Mouse (Mus musculus) embryonic facial prominence, embryonic 15.5 days (tissue): Measurements from ENCODE around the gene Cela3b. TPM values are rescaled to one million over a fixed set of nuclear protein-coding genes. Genes with fewer than 3 reads are reported as not detected.

ENCODE experiments used
- ATAC-seq: fragments of 200-750 bp; cut with Nextera tagmentation; 2 replicates; pipeline ENCODE4 v1.8.0; 2017; ENCODE audit warnings: low read depth, moderate TSS enrichment; ENCODE audit not compliant: insufficient number of reproducible peaks, low FRiP score, low TSS enrichment
- H3K27ac ChIP-seq: fragments of 300-500 bp; sonication (generic); replicated peaks from 2 replicates; pipeline ENCODE4 v1.5.1; 2015; ENCODE audit warnings: mild to moderate bottlenecking, inconsistent platforms
- H3K27me3 ChIP-seq: fragments of 300-500 bp; sonication (generic); 2 replicates; pipeline ENCODE4 v1.6.1; 2015; ENCODE audit warnings: inconsistent platforms
- H3K36me3 ChIP-seq: fragments of 300-500 bp; sonication (generic); 2 replicates; pipeline ENCODE4 v1.6.1; 2015; ENCODE audit warnings: mild to moderate bottlenecking, inconsistent platforms
- H3K4me1 ChIP-seq: fragments of 300-500 bp; sonication (generic); 2 replicates; pipeline ENCODE4 v1.6.1; 2015; ENCODE audit warnings: inconsistent platforms
- H3K4me2 ChIP-seq: fragments of 300-500 bp; sonication (generic); replicated peaks from 2 replicates; pipeline ENCODE4 v1.6.1; 2015; ENCODE audit warnings: mild to moderate bottlenecking, inconsistent platforms
- H3K4me3 ChIP-seq: fragments of 300-500 bp; sonication (generic); replicated peaks from 2 replicates; pipeline ENCODE4 v1.5.1; 2015; ENCODE audit warnings: mild to moderate bottlenecking, inconsistent platforms
- H3K9ac ChIP-seq: fragments of 300-500 bp; sonication (generic); 2 replicates; pipeline ENCODE4 v1.6.1; 2015; ENCODE audit warnings: inconsistent platforms
- H3K9me3 ChIP-seq: fragments of 300-500 bp; sonication (generic); replicated peaks from 2 replicates; pipeline ENCODE4 v1.6.1; 2016; ENCODE audit warnings: inconsistent platforms
- WGBS: fragments of 180-500 bp; shearing (Covaris S2); methylation state at CpG from one replicate; pipeline ENCODE4 v1.1.7; 2015; 5-methylcytosine and 5-hydroxymethylcytosine counted together
- polyA plus RNA-seq: library from polyadenylated mRNA; unstranded; fragments of >200 nt; fragmentation: Nextera tagmentation; extraction: Ambion mirVana; gene quantifications from 2 replicates; pipeline ENCODE4 v1.2.1, GENCODE M21; 2015

Gene Cela3b
- polyA plus RNA-seq, 1 experiment from 2014 or later = not detected

- peaks cover 19% of the 10 kb centered on the region for H3K4me1 ChIP-seq
- no peak overlapping the region for H3K27ac ChIP-seq
- H3K9ac ChIP-seq = no peak overlapping the region
- 51% methylated on average over 5 of the region's 5 CpGs for WGBS
- no peaks in the 10 kb centered on the region for H3K27me3 ChIP-seq
- no peaks in the 10 kb centered on the region for H3K36me3 ChIP-seq
- H3K4me3 ChIP-seq = no peak overlapping the region
- no peak overlapping the region for H3K4me2 ChIP-seq
- no peak for ATAC-seq
- H3K9me3 ChIP-seq = no peaks in the 10 kb centered on the region
Observed at GRCm38 (mm10) chr4:137458861-137459260, 28.5 kb upstream of the Cela3b start.

- Histone ChIP-seq H3K4me3 (no peak overlapping the region), H3K9ac (no peak overlapping the region), H3K4me1 (peaks cover 14% of the 10 kb centered on the region; the same call in 1 of the 2 replicates), H3K9me3 (no peaks in the 10 kb centered on the region), H3K27ac (no peak overlapping the region), H3K27me3 (no peaks in the 10 kb centered on the region), H3K36me3 (no peaks in the 10 kb centered on the region), H3K4me2 (no peak overlapping the region)
- no peak for ATAC-seq
- 82% methylated on average over 9 of the region's 9 CpGs for WGBS
Observed at GRCm38 (mm10) chr4:137458310-137458709, 28.0 kb upstream of the Cela3b start.

GRCm38 (mm10) chr4:137457292-137457691 lies 27.0 kb upstream of the Cela3b start:
- ATAC-seq = no peak
- peaks cover 9% of the 10 kb centered on the region; the same call in 1 of the 2 replicates for H3K4me1 ChIP-seq
- 84% methylated on average over 4 of the region's 4 CpGs for WGBS
- H3K4me3 ChIP-seq = no peak overlapping the region
- no peak overlapping the region for H3K27ac ChIP-seq
- H3K27me3 ChIP-seq = no peaks in the 10 kb centered on the region
- H3K36me3 ChIP-seq = no peaks in the 10 kb centered on the region
- no peak overlapping the region for H3K9ac ChIP-seq
- H3K9me3 ChIP-seq = no peaks in the 10 kb centered on the region
- H3K4me2 ChIP-seq = no peak overlapping the region

GRCm38 (mm10) chr4:137456581-137456980 lies 26.2 kb upstream of the Cela3b start:
- no peaks in the 10 kb centered on the region for H3K9me3 ChIP-seq
- H3K4me3 ChIP-seq = no peak overlapping the region
- H3K9ac ChIP-seq = no peak overlapping the region
- WGBS = 82% methylated on average over 12 of the region's 12 CpGs
- H3K27ac ChIP-seq = no peak overlapping the region
- no peaks in the 10 kb centered on the region for H3K27me3 ChIP-seq
- H3K4me2 ChIP-seq = no peak overlapping the region
- H3K4me1 ChIP-seq = peaks cover 9% of the 10 kb centered on the region; the same call in 1 of the 2 replicates
- H3K36me3 ChIP-seq = no peaks in the 10 kb centered on the region
- no peak for ATAC-seq

- H3K27me3 ChIP-seq = no peaks in the 10 kb centered on the region
- no peak overlapping the region for H3K27ac ChIP-seq
- H3K4me3 ChIP-seq = no peak overlapping the region
- no peak overlapping the region for H3K9ac ChIP-seq
- H3K4me1 ChIP-seq = 0 out of 2 replicates have a peak, but pooled peaks cover 8% of the 10 kb centered on the region
- H3K36me3 ChIP-seq = no peaks in the 10 kb centered on the region
- no peak for ATAC-seq
- 89% methylated on average over 14 of the region's 14 CpGs for WGBS
- H3K9me3 ChIP-seq = no peaks in the 10 kb centered on the region
- no peak overlapping the region for H3K4me2 ChIP-seq
Observed at GRCm38 (mm10) chr4:137454582-137454981, 24.2 kb upstream of the Cela3b start.

GRCm38 (mm10) chr4:137453234-137453767 lies 23.0 kb upstream of the Cela3b start, which contains the start of gene 1700013G24Rik:
TSS of gene 1700013G24Rik (plus strand) at chr4:137453284.
- no peaks in the 10 kb centered on the region for H3K9me3 ChIP-seq
- WGBS = 76% methylated on average over 8 of the region's 8 CpGs
- 0 out of 2 replicates have a peak within 1 kb of the TSS, but pooled peaks have one; percentile 44 for H3K27ac ChIP-seq
- no peaks in the 10 kb centered on the region for H3K36me3 ChIP-seq
- no peak for ATAC-seq
- H3K9ac ChIP-seq = no peak within 1 kb of the TSS
- H3K4me1 ChIP-seq = peaks cover 14% of the 10 kb centered on the region
- H3K4me3 ChIP-seq = no peak within 1 kb of the TSS
- H3K27me3 ChIP-seq = no peaks in the 10 kb centered on the region
- no peak within 1 kb of the TSS for H3K4me2 ChIP-seq

GRCm38 (mm10) chr4:137452190-137452589 lies 21.9 kb upstream of the Cela3b start:
- no peak overlapping the region for H3K4me3 ChIP-seq
- no peaks in the 10 kb centered on the region for H3K36me3 ChIP-seq
- H3K27me3 ChIP-seq = no peaks in the 10 kb centered on the region
- WGBS = 91% methylated on average over 6 of the region's 6 CpGs
- no peak for ATAC-seq
- H3K9ac ChIP-seq = no peak overlapping the region
- H3K27ac ChIP-seq = no peak overlapping the region
- no peak overlapping the region for H3K4me2 ChIP-seq
- peaks cover 23% of the 10 kb centered on the region for H3K4me1 ChIP-seq
- no peaks in the 10 kb centered on the region for H3K9me3 ChIP-seq

GRCm38 (mm10) chr4:137449715-137450114 lies 19.4 kb upstream of the Cela3b start:
- no peaks in the 10 kb centered on the region for H3K9me3 ChIP-seq
- WGBS = 78% methylated on average over 10 of the region's 10 CpGs
- no peaks in the 10 kb centered on the region for H3K27me3 ChIP-seq
- 0 out of 2 replicates have a peak overlapping the region, but pooled peaks have one; percentile 68 for H3K27ac ChIP-seq
- ATAC-seq = no peak
- no peak overlapping the region for H3K4me3 ChIP-seq
- no peaks in the 10 kb centered on the region for H3K36me3 ChIP-seq
- no peak overlapping the region for H3K4me2 ChIP-seq
- H3K4me1 ChIP-seq = peaks cover 23% of the 10 kb centered on the region
- no peak overlapping the region for H3K9ac ChIP-seq

GRCm38 (mm10) chr4:137449132-137449531 lies 18.8 kb upstream of the Cela3b start:
- no peak overlapping the region for H3K4me3 ChIP-seq
- peak overlapping the region; percentile 68 for H3K27ac ChIP-seq
- H3K9ac ChIP-seq = no peak overlapping the region
- H3K36me3 ChIP-seq = no peaks in the 10 kb centered on the region
- no peaks in the 10 kb centered on the region for H3K9me3 ChIP-seq
- H3K27me3 ChIP-seq = no peaks in the 10 kb centered on the region
- WGBS = 70% methylated on average over 2 of the region's 2 CpGs
- ATAC-seq = peak; percentile 18; the same call in 1 of the 2 replicates
- no peak overlapping the region for H3K4me2 ChIP-seq
- H3K4me1 ChIP-seq = peaks cover 23% of the 10 kb centered on the region

- Histone ChIP-seq H3K27ac (peak overlapping the region; percentile 68), H3K9me3 (no peaks in the 10 kb centered on the region), H3K4me2 (peak overlapping the region; percentile 16), H3K4me3 (no peak overlapping the region), H3K4me1 (peaks cover 27% of the 10 kb centered on the region), H3K9ac (no peak overlapping the region), H3K27me3 (no peaks in the 10 kb centered on the region), H3K36me3 (no peaks in the 10 kb centered on the region)
- 23% methylated on average over 2 of the region's 2 CpGs for WGBS
- peak; percentile 51; the same call in 1 of the 2 replicates for ATAC-seq
Observed at GRCm38 (mm10) chr4:137448641-137449040, 18.3 kb upstream of the Cela3b start.

- Histone ChIP-seq H3K36me3 (no peaks in the 10 kb centered on the region), H3K9ac (no peak overlapping the region), H3K4me2 (peak overlapping the region; percentile 16), H3K4me1 (peaks cover 27% of the 10 kb centered on the region), H3K4me3 (no peak overlapping the region), H3K27me3 (no peaks in the 10 kb centered on the region), H3K27ac (peak overlapping the region; percentile 68), H3K9me3 (no peaks in the 10 kb centered on the region)
- WGBS = 5% methylated on average over 6 of the region's 6 CpGs
- ATAC-seq = peak; percentile 61
Observed at GRCm38 (mm10) chr4:137448197-137448596, 17.9 kb upstream of the Cela3b start.
